In the genomic region with DNA sequence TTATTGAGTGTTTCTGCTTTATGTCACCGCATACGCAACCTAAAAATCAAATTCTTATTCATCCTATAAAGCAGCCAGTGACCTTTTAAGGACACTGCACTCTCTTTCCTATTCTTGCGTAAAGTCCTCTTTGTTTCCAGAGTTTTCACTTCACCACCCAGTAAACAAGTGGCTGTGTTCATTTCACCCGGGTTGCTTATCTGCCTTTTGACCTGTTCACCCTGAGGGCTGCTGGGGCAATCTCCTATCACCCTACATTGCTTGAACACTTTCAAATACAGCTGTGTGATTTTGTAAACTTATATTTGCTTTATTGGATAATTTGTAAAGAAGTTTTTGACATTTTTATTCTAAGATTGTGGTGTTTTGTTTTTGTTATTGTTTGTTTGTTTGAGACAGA, we compare ENCODE assay signal across 26 mouse cellular contexts.
"Had no signal": no experiment of that assay in that cellular context is flagged by ENCODE, and none has a peak within 500 bp of the region (broad histone marks: within the 10 kb centered on the region; RNA-seq: fewer than 3 reads in every experiment).

No protein-coding gene starts in this region.

- DNase-seq: gastrocnemius, postnatal 14 days; gastrocnemius, postnatal 36 days; heart, adult 11 months; heart, adult 2 months; heart, postnatal 14 days; heart, postnatal 36 days; kidney, adult 11 months; kidney, adult 2 months; kidney, adult 9 months; kidney, postnatal 14 days; kidney, postnatal 36 days; layer of hippocampus, adult 9-11 months; layer of hippocampus, postnatal 36 days; left cerebral cortex, postnatal 4 days had no signal

- H3K9ac ChIP-seq: heart, embryonic 13.5 days; heart, embryonic 15.5 days; hindbrain, embryonic 13.5 days; hindbrain, embryonic 15.5 days; kidney, embryonic 15.5 days; limb, embryonic 13.5 days; limb, embryonic 15.5 days; liver, embryonic 14.5 days had no signal

- H3K4me3 ChIP-seq: heart, adult 2 months; heart, embryonic 13.5 days; heart, embryonic 15.5 days; hindbrain, embryonic 13.5 days; hindbrain, embryonic 15.5 days; kidney, embryonic 15.5 days; limb, embryonic 13.5 days; limb, embryonic 15.5 days had no signal

- H3K4me2 ChIP-seq: heart, embryonic 11.5 days; heart, embryonic 13.5 days; heart, embryonic 15.5 days; hindbrain, embryonic 13.5 days; hindbrain, embryonic 15.5 days; kidney, embryonic 15.5 days; limb, embryonic 13.5 days; limb, embryonic 15.5 days had no signal

- H3K9me3 ChIP-seq: heart, embryonic 13.5 days; heart, embryonic 15.5 days; hindbrain, embryonic 13.5 days; hindbrain, embryonic 15.5 days; kidney, embryonic 15.5 days; limb, embryonic 13.5 days; limb, embryonic 15.5 days had no signal

- H3K27ac ChIP-seq: heart, adult 2 months; heart, embryonic 13.5 days; heart, embryonic 15.5 days; hindbrain, embryonic 13.5 days; hindbrain, embryonic 15.5 days; hindbrain, postnatal 0 days; kidney, embryonic 15.5 days; kidney, postnatal 0 days; limb, embryonic 13.5 days; limb, embryonic 15.5 days; liver, embryonic 14.5 days had no signal

- ATAC-seq: hindbrain, postnatal 0 days; intestine, embryonic 16.5 days had no signal

- H3K36me3 ChIP-seq: heart, embryonic 13.5 days; heart, embryonic 15.5 days; hindbrain, embryonic 13.5 days; hindbrain, embryonic 15.5 days; kidney, embryonic 15.5 days; limb, embryonic 13.5 days; limb, embryonic 15.5 days had no signal

- H3K27me3 ChIP-seq: heart, embryonic 13.5 days; heart, embryonic 15.5 days; hindbrain, embryonic 13.5 days; hindbrain, embryonic 15.5 days; kidney, embryonic 15.5 days; limb, embryonic 13.5 days; limb, embryonic 15.5 days had no signal
